Mouse (Mus musculus) limb, embryonic 14.5 days (tissue): ENCODE data around the gene Wdr90. TPM values are rescaled to one million over a fixed set of nuclear protein-coding genes. Genes with fewer than 3 reads are reported as not detected.

Source experiments
- ATAC-seq: fragments of 200-750 bp; cut with Nextera tagmentation; 2 replicates; pipeline ENCODE4 v1.8.0; 2017; ENCODE audit warnings: low read depth, moderate number of reproducible peaks, moderate TSS enrichment; ENCODE audit not compliant: low FRiP score
- DNase-seq: peaks from one replicate; pipeline ENCODE4 v3.0.0-alpha.2; 2015; ENCODE audit warnings: low spot score
- H3K27ac ChIP-seq: fragments of 300-500 bp; sonication (generic); replicated peaks from 2 replicates; pipeline ENCODE4 v1.5.1; 2014; ENCODE audit warnings: low read depth, mild to moderate bottlenecking, low read length, moderate library complexity, mixed read lengths
- H3K27me3 ChIP-seq: fragments of 300-500 bp; sonication (generic); 2 replicates; pipeline ENCODE4 v1.6.1; 2014; ENCODE audit warnings: low read length, mixed read lengths; ENCODE audit not compliant: control insufficient read depth, insufficient read depth
- H3K36me3 ChIP-seq: fragments of 300-500 bp; sonication (generic); 2 replicates; pipeline ENCODE4 v1.6.1; 2014; ENCODE audit warnings: mild to moderate bottlenecking, low read length, moderate library complexity, mixed read lengths; ENCODE audit not compliant: control insufficient read depth, insufficient read depth
- H3K4me1 ChIP-seq: fragments of 300-500 bp; sonication (generic); 2 replicates; pipeline ENCODE4 v1.6.1; 2014; ENCODE audit warnings: antibody characterized with exemption, low read length, mixed read lengths; ENCODE audit not compliant: control insufficient read depth, insufficient read depth
- H3K4me2 ChIP-seq: fragments of 300-500 bp; sonication (generic); replicated peaks from 2 replicates; pipeline ENCODE4 v1.6.1; 2014; ENCODE audit warnings: low read depth, mild to moderate bottlenecking, low read length, moderate library complexity; ENCODE audit not compliant: severe bottlenecking
- H3K4me3 ChIP-seq: fragments of 300-500 bp; sonication (generic); replicated peaks from 2 replicates; pipeline ENCODE4 v1.5.1; 2014; ENCODE audit warnings: low read length
- H3K9ac ChIP-seq: fragments of 300-500 bp; sonication (generic); 2 replicates; pipeline ENCODE4 v1.6.1; 2014; ENCODE audit warnings: mild to moderate bottlenecking, low read depth, low read length, moderate library complexity; ENCODE audit not compliant: severe bottlenecking
- H3K9me3 ChIP-seq: fragments of 300-500 bp; sonication (generic); 2 replicates; pipeline ENCODE4 v1.6.1; 2016; ENCODE audit warnings: low read length; ENCODE audit not compliant: control insufficient read depth
- POLR2A ChIP-seq: fragments of 200-500 bp; IDR thresholded peaks from 2 replicates; pipeline ENCODE4 v1.8.0; 2012; ENCODE audit warnings: inconsistent platforms, mild to moderate bottlenecking, moderate library complexity, borderline replicate concordance; ENCODE audit not compliant: insufficient read depth, insufficient read length; ENCODE audit errors: extremely low read depth
- WGBS: fragments of 180-500 bp; shearing (Covaris S2); extraction: QIAGEN DNeasy Blood & Tissue Kit; methylation state at CpG from one replicate; pipeline ENCODE4 v1.1.7; 2014; 5-methylcytosine and 5-hydroxymethylcytosine counted together
- polyA plus RNA-seq, 2 experiments: library from polyadenylated mRNA; depleted of rRNA in 1 of 2; stranded (reverse) in 1 of 2; unstranded in 1 of 2; fragments of >200 nt; fragmentation: Nextera tagmentation in 1 of 2; extraction: Ambion mirVana in 1 of 2; gene quantifications; 2 replicates each; pipeline versions ENCODE4 v1.2.1 to v1.2.3; 2012 to 2014

The Wdr90 gene
- polyA plus RNA-seq, 2 experiments: 18.1 to 68.0 TPM

GRCm38 (mm10) chr17:25825984-25826570 is 35.2 kb downstream of the Wdr90 start:
- Histone ChIP-seq H3K27me3 (no peaks in the 10 kb centered on the region), H3K9me3 (no peaks in the 10 kb centered on the region), H3K36me3 (peaks cover 33% of the 10 kb centered on the region), H3K27ac (no peak overlapping the region), H3K9ac (no peak overlapping the region), H3K4me2 (no peak overlapping the region), H3K4me3 (no peak overlapping the region), H3K4me1 (peaks cover 25% of the 10 kb centered on the region)
- no peak for TF ChIP-seq POLR2A
- WGBS: 96% methylated on average over 27 of the region's 27 CpGs
- no peak for ATAC-seq
- DNase-seq: no peak

- H3K36me3 ChIP-seq: peaks cover 26% of the 10 kb centered on the region
Observed at GRCm38 (mm10) chr17:25825311-25825710, 36.0 kb downstream of the Wdr90 start.

GRCm38 (mm10) chr17:25824362-25825142 is 36.7 kb downstream of the Wdr90 start:
- Histone ChIP-seq H3K27ac (no peak overlapping the region), H3K4me3 (peak overlapping the region; percentile 47), H3K27me3 (peaks cover 10% of the 10 kb centered on the region), H3K4me1 (peaks cover 16% of the 10 kb centered on the region), H3K36me3 (peaks cover 20% of the 10 kb centered on the region), H3K4me2 (peak overlapping the region; percentile 71), H3K9me3 (no peaks in the 10 kb centered on the region), H3K9ac (peak overlapping the region; percentile 38; the same call in 1 of the 2 replicates)
- 76% methylated on average over 16 of the region's 17 CpGs for WGBS
- DNase-seq: no peak
- TF ChIP-seq POLR2A: no peak
- ATAC-seq: no peak

More at GRCm38 (mm10) chr17:25825311-25825710, 36.0 kb downstream of the Wdr90 start:
- H3K27ac ChIP-seq: no peak overlapping the region
- no peak overlapping the region for H3K9ac ChIP-seq
- H3K9me3 ChIP-seq: no peaks in the 10 kb centered on the region
- peaks cover 22% of the 10 kb centered on the region for H3K4me1 ChIP-seq
- no peak overlapping the region for H3K4me3 ChIP-seq
- H3K4me2 ChIP-seq: no peak overlapping the region
- 80% methylated on average over 6 of the region's 6 CpGs for WGBS
- no peak for DNase-seq
- peaks cover 3% of the 10 kb centered on the region for H3K27me3 ChIP-seq
- no peak for TF ChIP-seq POLR2A
- no peak for ATAC-seq

DNA sequence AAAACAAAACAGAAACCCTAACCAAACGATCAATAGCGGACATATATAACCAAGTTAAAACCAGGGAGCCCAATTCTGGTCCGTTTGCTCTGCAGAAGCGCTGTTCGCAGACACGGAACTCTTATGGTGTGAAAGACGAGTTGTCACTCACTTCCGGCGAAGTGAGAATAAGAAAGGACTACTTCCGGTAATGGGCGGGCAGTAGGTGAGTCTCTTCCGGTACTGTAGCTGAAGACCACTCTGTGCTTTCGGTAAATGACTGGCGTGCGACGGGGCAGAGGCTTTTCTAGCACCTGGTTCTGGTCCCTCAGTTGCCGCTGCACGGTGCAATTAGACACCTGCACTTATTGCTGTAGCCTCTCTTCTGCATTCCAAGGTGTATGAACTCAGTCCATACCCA is 37.8 kb downstream of the Wdr90 start, which contains the start of gene Wdr24:
Gene Wdr24, plus strand, starts transcription at position 176 of the 400 bp plus-strand sequence.
- peak; percentile 94 for DNase-seq
- Histone ChIP-seq H3K27ac (no peak within 1 kb of the TSS), H3K4me2 (peak within 1 kb of the TSS; percentile 71), H3K4me3 (peak within 1 kb of the TSS; percentile 47), H3K9ac (peak within 1 kb of the TSS; percentile 38), H3K27me3 (peaks cover 21% of the 10 kb centered on the region), H3K4me1 (peaks cover 15% of the 10 kb centered on the region), H3K9me3 (no peaks in the 10 kb centered on the region), H3K36me3 (peaks cover 20% of the 10 kb centered on the region)
- WGBS: 0% methylated on average over 18 of the region's 18 CpGs
- ATAC-seq: peak; percentile 81
- peak; percentile 39; the same call in 1 of the 2 replicates for TF ChIP-seq POLR2A

DNA sequence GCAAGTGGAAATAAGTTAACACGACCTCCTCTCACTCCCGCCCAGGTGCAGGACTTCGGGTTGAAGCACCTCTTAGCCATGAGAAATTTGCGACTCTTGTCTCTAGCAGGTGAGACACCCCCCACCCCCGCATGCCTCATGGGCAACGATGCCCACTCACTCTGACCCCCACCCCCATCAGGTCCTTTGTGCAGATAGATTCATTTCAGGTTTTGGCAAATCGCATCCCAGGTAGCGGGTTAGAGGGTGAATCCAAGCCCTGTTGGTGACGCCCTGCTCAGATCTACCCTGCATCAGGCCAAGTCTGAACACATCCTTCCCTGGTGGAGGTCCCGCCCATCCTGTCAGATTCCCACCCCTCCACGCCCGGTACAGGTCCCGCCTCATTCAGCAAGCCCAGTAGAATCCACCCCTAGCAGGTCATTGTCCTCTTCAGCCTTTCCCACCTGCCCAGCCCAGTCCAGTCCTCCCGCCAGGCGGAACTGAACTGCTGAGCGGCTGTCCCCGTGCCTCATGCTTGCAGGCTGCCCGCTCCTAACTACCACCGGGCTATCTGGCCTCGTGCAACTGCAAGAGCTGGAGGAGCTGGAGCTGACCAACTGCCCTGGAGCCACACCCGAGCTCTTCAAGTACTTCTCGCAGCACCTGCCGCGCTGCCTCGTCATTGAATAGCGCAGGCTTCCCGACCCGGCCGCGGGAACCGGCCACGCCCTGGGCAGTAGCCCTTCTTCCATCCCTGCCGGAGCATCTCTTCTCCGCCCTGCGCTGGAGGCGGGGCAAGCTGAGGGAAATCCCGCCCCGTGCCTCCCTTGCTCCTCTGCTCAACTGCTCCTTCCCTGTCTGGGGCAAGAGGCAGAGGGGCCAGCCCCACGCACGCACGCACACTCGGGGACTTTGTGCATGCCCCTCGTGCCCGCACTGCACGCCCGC is 42.2 kb downstream of the Wdr90 start:
- Histone ChIP-seq H3K36me3 (no peaks in the 10 kb centered on the region), H3K4me2 (peak overlapping the region; percentile 28; the same call in 1 of the 2 replicates), H3K9me3 (no peaks in the 10 kb centered on the region), H3K27ac (no peak overlapping the region), H3K27me3 (peaks cover 35% of the 10 kb centered on the region), H3K4me3 (no peak overlapping the region), H3K9ac (no peak overlapping the region), H3K4me1 (peaks cover 3% of the 10 kb centered on the region)
- DNase-seq: no peak
- no peak for ATAC-seq
- 5% methylated on average over 46 of the region's 46 CpGs for WGBS
- no peak for TF ChIP-seq POLR2A
